Mouse (Mus musculus) intestine, postnatal 0 days (tissue): ENCODE results near the gene Ltbp3. TPM values are rescaled to one million over a fixed set of nuclear protein-coding genes. Genes with fewer than 3 reads are reported as not detected.
A peak's percentile ranks its signal among the peaks of the same experiment; 100 is the strongest.

Source experiments
- ATAC-seq: fragments of 200-750 bp; cut with Nextera tagmentation; 2 replicates; pipeline ENCODE4 v1.8.0; 2017; ENCODE audit warnings: mild to moderate bottlenecking, moderate TSS enrichment, moderate library complexity
- H3K27ac ChIP-seq: fragments of 300-500 bp; sonication (generic); 2 replicates; pipeline ENCODE4 v1.5.1; 2014; ENCODE audit warnings: mild to moderate bottlenecking, low read depth, low read length, moderate library complexity
- H3K27me3 ChIP-seq: fragments of 300-500 bp; sonication (generic); replicated peaks from 2 replicates; pipeline ENCODE4 v1.6.1; 2014; ENCODE audit warnings: low read length, mixed read lengths; ENCODE audit not compliant: control insufficient read depth, insufficient read depth
- H3K36me3 ChIP-seq: fragments of 300-500 bp; sonication (generic); 2 replicates; pipeline ENCODE4 v1.6.1; 2014; ENCODE audit warnings: mild to moderate bottlenecking, moderate library complexity; ENCODE audit not compliant: control insufficient read depth, insufficient read depth
- H3K4me1 ChIP-seq: fragments of 300-500 bp; sonication (generic); replicated peaks from 2 replicates; pipeline ENCODE4 v1.6.1; 2014; ENCODE audit warnings: antibody characterized with exemption, low read length, mixed read lengths; ENCODE audit not compliant: control insufficient read depth, insufficient read depth
- H3K4me2 ChIP-seq: fragments of 300-500 bp; sonication (generic); replicated peaks from 2 replicates; pipeline ENCODE4 v1.6.1; 2014; ENCODE audit warnings: low read depth, mild to moderate bottlenecking, moderate library complexity
- H3K4me3 ChIP-seq: fragments of 300-500 bp; sonication (generic); 2 replicates; pipeline ENCODE4 v1.5.1; 2014; ENCODE audit warnings: low read depth, low read length
- H3K9ac ChIP-seq: fragments of 300-500 bp; sonication (generic); 2 replicates; pipeline ENCODE4 v1.6.1; 2014; ENCODE audit warnings: mild to moderate bottlenecking, low read depth, low read length
- H3K9me3 ChIP-seq: fragments of 300-500 bp; sonication (generic); 2 replicates; pipeline ENCODE4 v1.6.1; 2016; ENCODE audit warnings: mixed run types; ENCODE audit not compliant: control insufficient read depth
- CTCF ChIP-seq: sonication (generic); IDR thresholded peaks from 2 replicates; pipeline ENCODE4 v1.5.1; 2016; ENCODE audit warnings: low read depth, mild to moderate bottlenecking, control low read depth, antibody characterized with exemption, moderate library complexity
- WGBS: fragments of 180-500 bp; shearing (Covaris S2); extraction: QIAGEN DNeasy Blood & Tissue Kit; methylation state at CpG from one replicate; pipeline ENCODE4 v1.1.7; 2014; 5-methylcytosine and 5-hydroxymethylcytosine counted together
- polyA plus RNA-seq: library from polyadenylated mRNA; unstranded; fragments of >200 nt; fragmentation: Nextera tagmentation; extraction: Ambion mirVana; gene quantifications from 2 replicates; pipeline ENCODE4 v1.2.1, GENCODE M21; 2015

Ltbp3 gene
- polyA plus RNA-seq, 1 experiment from 2014 or later, result 11.9 TPM

DNA sequence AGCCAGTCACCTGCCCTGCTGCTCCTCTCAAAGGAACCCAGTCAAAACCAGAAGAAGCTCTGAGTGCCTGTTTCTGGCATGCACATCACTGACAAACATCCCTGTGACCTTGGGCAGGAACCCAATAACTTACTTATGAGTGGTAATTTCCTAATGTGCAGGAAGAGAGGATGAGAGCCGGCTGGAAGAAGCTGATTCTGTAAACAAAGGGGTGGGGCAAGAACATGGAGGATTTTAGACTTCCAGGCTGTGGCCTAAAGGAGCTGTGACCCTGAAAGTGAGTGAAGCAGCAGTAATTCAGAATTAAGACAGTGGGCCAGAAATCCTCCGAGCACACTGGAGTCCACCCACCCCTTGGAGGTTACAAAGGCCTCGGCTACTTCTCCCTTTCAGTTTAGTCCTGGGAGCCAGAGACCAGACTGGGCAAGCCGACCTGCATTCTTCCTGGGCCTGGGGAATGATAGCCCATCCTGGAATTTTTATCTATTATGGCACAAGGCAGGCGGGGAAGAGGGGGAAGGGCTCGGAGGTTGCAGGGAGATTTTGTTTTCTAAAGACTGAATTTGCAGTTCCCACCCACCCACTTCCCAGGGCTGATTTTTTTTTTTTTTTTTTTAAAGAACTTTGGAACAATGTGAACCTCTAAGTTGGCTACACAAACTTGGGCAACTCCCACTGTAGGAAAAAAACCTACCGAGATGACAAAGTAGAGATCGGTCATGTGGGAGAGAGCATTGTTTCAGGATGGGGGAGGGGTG is 65.5 kb downstream of the Ltbp3 start:
- no peak for TF ChIP-seq CTCF
- Histone ChIP-seq H3K4me2 (0 out of 2 replicates have a peak overlapping the region, but pooled peaks have one; percentile 14), H3K9ac (no peak overlapping the region), H3K36me3 (no peaks in the 10 kb centered on the region), H3K4me3 (no peak overlapping the region), H3K9me3 (no peaks in the 10 kb centered on the region), H3K27me3 (no peaks in the 10 kb centered on the region), H3K27ac (peak overlapping the region; percentile 79), H3K4me1 (peaks cover 32% of the 10 kb centered on the region)
- WGBS, result 12% methylated on average over 8 of the region's 8 CpGs
- ATAC-seq, result no peak

- Histone ChIP-seq H3K4me3 (no peak overlapping the region), H3K9me3 (no peaks in the 10 kb centered on the region), H3K36me3 (no peaks in the 10 kb centered on the region), H3K4me2 (no peak overlapping the region), H3K27ac (peak overlapping the region; percentile 79), H3K4me1 (peaks cover 32% of the 10 kb centered on the region), H3K27me3 (no peaks in the 10 kb centered on the region), H3K9ac (no peak overlapping the region)
- TF ChIP-seq CTCF, result no peak
- WGBS, result 41% methylated on average over 6 of the region's 6 CpGs
- no peak for ATAC-seq
These were observed 66.1 kb downstream of the Ltbp3 start for GRCm38 (mm10) chr19:5806809-5807205.

DNA sequence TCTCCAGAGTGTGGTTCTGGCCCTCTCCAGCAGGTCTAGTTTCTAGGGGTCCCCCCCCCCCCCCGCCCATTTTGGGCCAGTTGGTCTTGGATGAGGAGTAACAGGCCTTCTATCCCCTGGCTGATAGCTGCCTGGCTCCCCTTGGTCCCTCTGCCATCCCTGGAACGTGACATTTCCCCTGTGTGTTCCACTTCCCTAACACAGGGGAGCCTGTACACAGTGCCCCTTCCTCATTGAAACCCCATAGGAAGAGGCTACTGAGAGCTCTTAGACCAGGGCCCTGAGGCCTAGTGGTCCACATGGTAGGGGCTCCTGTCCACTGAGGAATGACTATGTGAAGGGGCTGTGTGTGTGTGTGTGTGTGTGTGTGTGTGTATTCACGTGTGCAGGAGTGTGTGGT is 67.0 kb downstream of the Ltbp3 start:
- no peak for TF ChIP-seq CTCF
- WGBS, result 65% methylated on average over 3 of the region's 3 CpGs
- no peak for ATAC-seq
- no peak overlapping the region for H3K4me3 ChIP-seq
- H3K36me3 ChIP-seq, result no peaks in the 10 kb centered on the region
- H3K4me2 ChIP-seq, result no peak overlapping the region
- H3K9me3 ChIP-seq, result no peaks in the 10 kb centered on the region
- H3K27me3 ChIP-seq, result no peaks in the 10 kb centered on the region
- H3K4me1 ChIP-seq, result peaks cover 32% of the 10 kb centered on the region
- H3K27ac ChIP-seq, result 0 out of 2 replicates have a peak overlapping the region, but pooled peaks have one; percentile 28
- H3K9ac ChIP-seq, result no peak overlapping the region

Other genes with a start within 250 kb of the Ltbp3 start
- gene 1700020D05Rik, start 237.1 kb upstream of the Ltbp3 start, polyA plus RNA-seq, result not detected in 2 replicates
- gene Snx32, start 230.4 kb upstream of the Ltbp3 start, polyA plus RNA-seq, result 3.8 and 4.5 TPM in 2 replicates
- gene Ovol1, start 180.3 kb upstream of the Ltbp3 start, polyA plus RNA-seq, result 19.2 and 24.1 TPM in 2 replicates
- gene Ap5b1, start 172.9 kb upstream of the Ltbp3 start, polyA plus RNA-seq, result 13.0 and 15.9 TPM in 2 replicates
- 73.8 and 81.0 TPM in 2 replicates for gene Rnaseh2c, start 139.0 kb upstream of the Ltbp3 start, polyA plus RNA-seq
- 37.4 and 38.6 TPM in 2 replicates for gene Kat5, start 130.7 kb upstream of the Ltbp3 start, polyA plus RNA-seq
- gene Rela, start 103.4 kb upstream of the Ltbp3 start, polyA plus RNA-seq, result 28.4 and 31.9 TPM in 2 replicates
- gene Sipa1, start 77.2 kb upstream of the Ltbp3 start, polyA plus RNA-seq, result 8.2 and 9.8 TPM in 2 replicates
- gene Map3k11, start 52.2 kb upstream of the Ltbp3 start, polyA plus RNA-seq, result 29.4 and 29.7 TPM in 2 replicates
- 9.3 and 12.7 TPM in 2 replicates for gene Pcnx3, start 52.0 kb upstream of the Ltbp3 start, polyA plus RNA-seq
- gene Kcnk7, start 36.5 kb upstream of the Ltbp3 start, polyA plus RNA-seq, result 0.12 and 0.21 TPM in 2 replicates
- 49.8 and 51.0 TPM in 2 replicates for gene Ehbp1l1, start 14.6 kb upstream of the Ltbp3 start, polyA plus RNA-seq
- 48.5 and 48.9 TPM in 2 replicates for gene Fam89b, start 11.3 kb upstream of the Ltbp3 start, polyA plus RNA-seq
- gene Scyl1, start 30.5 kb downstream of the Ltbp3 start, polyA plus RNA-seq, result 43.8 and 48.8 TPM in 2 replicates
- gene Frmd8, start 134.4 kb downstream of the Ltbp3 start, polyA plus RNA-seq, result 21.7 and 24.0 TPM in 2 replicates
- 3.8 and 4.0 TPM in 2 replicates for gene Slc25a45, start 136.9 kb downstream of the Ltbp3 start, polyA plus RNA-seq
- 1.0 and 1.2 TPM in 2 replicates for gene Tigd3, start 153.2 kb downstream of the Ltbp3 start, polyA plus RNA-seq
- 49.9 and 51.9 TPM in 2 replicates for gene Dpf2, start 172.1 kb downstream of the Ltbp3 start, polyA plus RNA-seq
- gene Cdc42ep2, start 183.9 kb downstream of the Ltbp3 start, polyA plus RNA-seq, result 6.5 and 6.6 TPM in 2 replicates
- gene Pola2, start 223.3 kb downstream of the Ltbp3 start, polyA plus RNA-seq, result 23.5 and 23.9 TPM in 2 replicates
- not detected in 2 replicates for gene Slc22a20, start 245.2 kb downstream of the Ltbp3 start, polyA plus RNA-seq